Mouse (Mus musculus) layer of hippocampus, adult 11-12 months (tissue): ENCODE data around the gene Pak3.
"Not testable (repeated sequence)": the region's sequence is repeated elsewhere in the genome, so short reads cannot be mapped to it uniquely, and the experiment has no call there.

ENCODE experiments used
- DNase-seq: peaks from one replicate; pipeline ENCODE4 v3.0.0; 2022; ENCODE audit warnings: low spot score

Pak3 gene

GRCm38 (mm10) chrX:143518168-143518901, at the start of gene Pak3:
Pak3 (plus strand) TSS chrX:143518591.
- DNase-seq, result peak; percentile 23

DNA sequence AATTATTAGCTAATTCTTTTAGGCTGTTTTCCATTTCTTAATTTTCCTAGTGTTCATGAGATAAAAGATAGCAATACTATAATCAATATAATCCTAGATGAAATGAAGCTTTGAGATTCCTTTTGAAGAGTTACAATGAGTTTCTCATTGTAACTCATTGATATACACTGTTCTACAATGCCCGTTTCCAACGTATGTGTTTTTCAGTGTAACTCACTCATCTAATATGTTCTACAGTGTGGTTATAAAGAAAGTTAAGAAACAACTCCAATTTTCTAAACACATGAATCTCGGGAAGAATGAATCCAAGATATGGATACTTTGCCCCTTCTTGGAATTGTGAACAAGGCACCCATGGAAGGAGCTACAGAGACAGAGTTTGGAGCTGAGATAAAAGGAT, 35.5 kb upstream of the Pak3 start:
- peak; percentile 100 for DNase-seq

- no peak for DNase-seq
These were observed 17.2 kb upstream of the Pak3 start for GRCm38 (mm10) chrX:143501053-143501695.

DNA sequence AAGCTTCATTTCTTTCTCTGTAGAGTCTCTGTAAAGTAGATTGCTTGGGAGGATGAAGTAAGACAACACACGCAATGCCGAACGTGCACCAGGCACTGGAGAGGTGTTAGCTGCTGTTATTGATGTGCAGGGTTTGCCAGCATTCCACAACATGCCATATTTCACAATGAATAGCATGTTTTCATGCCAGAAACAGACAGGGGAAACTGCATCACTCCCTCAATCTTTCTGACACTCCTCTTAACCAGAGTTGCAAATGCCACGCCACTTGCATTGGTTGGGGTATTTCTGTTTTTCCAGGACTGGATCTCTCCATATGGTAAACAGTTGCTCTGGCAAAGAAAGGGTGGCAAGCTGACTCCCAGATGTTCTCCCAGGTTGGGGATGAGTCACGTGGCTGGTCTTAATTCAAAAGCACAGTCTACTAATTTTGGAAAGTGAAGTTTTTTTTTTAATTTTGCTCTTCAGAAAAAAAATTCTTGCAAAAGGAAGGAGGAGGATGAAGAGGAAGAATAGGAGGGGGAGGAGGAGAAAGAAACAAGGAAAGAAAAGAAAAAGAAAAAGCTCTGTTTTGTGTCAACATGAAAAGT, 16.5 kb upstream of the Pak3 start:
- no peak for DNase-seq

DNA sequence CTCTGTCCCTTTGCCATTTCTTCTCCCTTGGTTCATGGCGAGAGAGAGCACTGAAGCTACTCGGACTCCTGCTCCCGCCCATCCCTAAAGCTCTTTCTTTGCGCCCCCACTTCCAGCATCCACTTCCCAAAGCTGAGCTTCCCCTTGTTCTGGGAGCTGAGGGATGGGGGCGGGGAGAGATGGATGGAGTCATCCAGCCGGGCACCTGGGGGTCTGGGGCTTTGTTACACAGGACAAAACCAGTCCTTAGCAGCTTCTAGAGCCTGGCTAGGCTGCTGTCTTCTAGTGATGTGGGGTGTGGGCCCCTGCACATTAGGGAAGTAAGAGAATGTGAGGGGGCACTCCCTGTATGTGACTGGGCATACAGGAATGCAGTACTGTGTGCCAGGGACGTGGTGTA, 526 bp downstream of the Pak3 start:
- peak; percentile 11 for DNase-seq

- DNase-seq, result not testable (repeated sequence)
These were observed 1.1 kb downstream of the Pak3 start for GRCm38 (mm10) chrX:143519454-143519853.

GRCm38 (mm10) chrX:143520195-143520594, 1.8 kb downstream of the Pak3 start:
- no peak for DNase-seq

- DNase-seq, result no peak
These were observed 13.9 kb downstream of the Pak3 start for GRCm38 (mm10) chrX:143532331-143532730.

DNA sequence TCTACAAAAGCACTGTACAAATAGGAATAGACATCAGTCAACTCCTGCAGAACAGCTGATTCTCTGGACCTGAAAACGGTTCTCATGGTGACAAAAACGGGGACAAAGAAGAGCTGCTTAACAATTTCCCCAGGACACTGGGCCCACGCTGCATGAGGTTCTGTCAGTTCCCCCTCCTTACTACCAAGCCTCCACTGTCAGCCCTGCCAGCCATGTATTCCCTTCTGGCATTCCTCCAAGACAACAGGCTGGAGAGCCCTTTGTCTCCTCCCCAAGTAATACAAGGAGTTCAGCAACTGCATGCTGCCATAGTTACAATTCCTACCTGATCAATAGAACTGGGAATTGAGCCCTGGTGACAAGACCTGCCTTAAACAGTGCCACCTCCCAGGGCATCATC, 15.2 kb downstream of the Pak3 start:
- DNase-seq, result no peak

- no peak for DNase-seq
These were observed 24.4 kb downstream of the Pak3 start for GRCm38 (mm10) chrX:143542756-143543155.

- peak; percentile 29 for DNase-seq
These were observed 24.9 kb downstream of the Pak3 start for GRCm38 (mm10) chrX:143543186-143543793.

DNA sequence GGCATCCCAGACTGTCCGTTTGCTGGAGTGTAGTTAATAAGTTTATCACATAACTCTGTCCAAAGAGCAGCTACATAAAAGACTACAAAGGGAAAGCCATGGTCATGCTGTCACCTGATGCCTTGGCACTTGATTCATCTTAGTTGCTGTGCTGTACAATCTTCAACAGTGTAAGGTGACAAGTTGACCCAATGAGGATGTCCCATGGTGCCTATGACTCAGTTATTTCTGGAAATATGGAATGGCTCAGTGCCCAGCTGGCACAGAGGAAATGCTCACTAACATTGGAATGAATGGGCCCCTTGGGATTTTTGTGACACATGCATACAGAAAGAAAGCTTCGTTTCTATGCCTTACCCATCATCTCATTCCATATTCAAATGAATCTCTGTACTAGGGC, 55.3 kb downstream of the Pak3 start:
- DNase-seq, result no peak

DNA sequence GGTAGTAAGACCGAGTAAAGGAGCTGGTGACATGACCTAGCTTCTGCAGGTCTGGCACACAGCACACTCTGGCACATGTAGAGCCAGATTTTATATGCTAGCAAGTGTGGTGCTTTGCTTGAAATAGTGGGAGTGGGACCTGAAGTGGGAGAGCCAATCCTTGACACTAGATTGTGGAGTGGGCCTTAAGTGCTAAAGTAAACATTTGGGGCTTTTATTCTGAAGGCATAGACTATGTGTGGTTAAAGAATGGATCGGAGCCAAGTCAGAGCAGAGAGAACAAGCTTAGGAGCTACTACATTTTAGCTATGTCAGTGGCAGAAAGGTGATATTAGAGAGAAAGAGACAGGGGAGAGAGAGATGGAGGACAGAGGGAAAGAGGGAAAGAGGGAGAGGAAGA, 61.5 kb downstream of the Pak3 start:
- no peak for DNase-seq

GRCm38 (mm10) chrX:143580458-143580959, 62.1 kb downstream of the Pak3 start:
- DNase-seq, result no peak

- no peak for DNase-seq
These were observed 88.6 kb downstream of the Pak3 start for GRCm38 (mm10) chrX:143606877-143607449.

- DNase-seq, result peak; percentile 35
These were observed 100.3 kb downstream of the Pak3 start for GRCm38 (mm10) chrX:143618734-143619133.

GRCm38 (mm10) chrX:143627767-143628166, 109.4 kb downstream of the Pak3 start:
- peak; percentile 9 for DNase-seq

DNA sequence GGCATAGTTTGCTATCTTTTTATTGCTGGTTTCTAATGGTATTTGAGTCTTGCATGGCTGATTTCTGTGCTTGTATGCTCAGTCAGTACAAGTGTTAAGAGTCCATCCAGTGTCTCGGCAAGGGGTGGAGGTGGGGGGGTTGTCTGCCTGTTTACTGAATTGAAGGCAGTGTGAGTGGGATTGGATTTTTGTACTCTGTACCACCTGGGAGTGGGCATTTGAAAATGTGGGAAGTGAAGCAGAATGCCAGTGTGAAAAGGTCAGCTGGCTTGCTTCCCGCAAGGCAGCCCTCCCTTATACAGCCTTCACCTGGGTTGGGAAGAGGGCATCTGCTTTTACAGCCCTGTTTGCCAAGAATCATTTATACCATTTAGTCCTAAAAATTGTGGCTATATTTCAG, 125.5 kb downstream of the Pak3 start:
- no peak for DNase-seq

- no peak for DNase-seq
These were observed 126.4 kb downstream of the Pak3 start for GRCm38 (mm10) chrX:143644807-143645206.

DNA sequence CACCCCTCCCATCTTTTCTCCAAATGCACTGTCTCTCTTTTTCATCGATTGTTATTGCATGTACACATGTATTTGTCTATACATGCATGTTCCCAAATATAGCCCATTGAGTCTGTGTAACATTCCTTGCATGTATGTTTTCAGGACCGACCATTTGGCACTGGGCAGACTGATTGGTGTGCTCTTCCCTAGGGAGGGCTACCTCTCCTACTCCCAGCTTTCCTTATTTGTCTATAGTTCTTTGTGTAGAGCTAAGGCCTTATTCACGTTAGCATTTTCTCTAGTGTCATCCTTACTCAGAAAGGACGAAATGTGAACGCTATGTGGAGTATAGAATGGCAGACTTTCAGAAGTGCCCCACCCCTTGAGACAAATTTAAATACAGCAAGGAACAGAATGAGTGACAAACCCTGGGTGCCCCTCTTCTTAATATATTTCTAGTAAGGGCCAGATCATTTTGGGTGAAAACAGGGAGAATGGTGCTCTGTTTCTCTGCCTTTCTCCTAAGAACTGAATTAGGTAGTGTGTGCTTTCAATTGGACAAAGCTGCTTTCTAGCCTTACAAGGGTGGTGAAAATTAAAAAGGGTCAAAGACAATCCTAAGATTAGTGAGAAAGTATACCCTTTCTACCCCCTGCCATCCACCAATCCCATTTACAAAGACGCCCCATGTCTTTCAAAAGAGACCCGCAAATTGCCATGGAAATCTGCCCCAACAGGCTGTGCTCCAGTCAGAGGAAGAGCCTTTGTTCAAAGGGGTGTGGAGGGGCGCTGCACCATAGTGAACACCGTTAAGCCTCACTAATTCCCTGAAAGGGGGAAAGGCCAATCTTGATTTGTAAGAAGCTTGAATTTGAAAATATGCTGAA, 136.2 kb downstream of the Pak3 start:
- no peak for DNase-seq

- DNase-seq, result no peak
These were observed 136.7 kb downstream of the Pak3 start for GRCm38 (mm10) chrX:143655177-143655492.
